Mouse (Mus musculus): ENCODE results near the gene Ndufs8.

DNA sequence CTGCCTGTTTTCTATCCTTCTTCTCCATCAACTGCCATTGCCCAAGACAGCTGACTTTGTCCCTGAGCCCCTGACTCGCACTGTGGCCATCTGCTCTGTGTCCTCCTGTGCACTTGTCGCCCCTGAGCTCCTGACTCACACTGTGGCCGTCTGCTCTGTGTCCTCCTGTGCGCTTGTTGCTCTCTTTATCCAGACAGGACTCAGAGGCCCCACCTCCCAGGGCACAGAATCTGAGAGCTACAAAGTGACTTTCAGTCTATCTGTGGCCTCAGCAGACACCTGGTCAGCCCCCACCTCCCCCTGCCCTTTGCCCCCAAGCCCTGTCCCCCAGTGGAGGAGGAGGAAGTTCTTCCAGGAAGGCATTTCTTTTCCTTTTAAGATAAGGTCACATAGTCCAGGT is 43.2 kb upstream of the Ndufs8 start:
- no peak for TF ChIP-seq CTCF (IDR thresholded peaks at IDR 0.05; ENCODE audit: extremely low read depth, insufficient read depth, low read length)
- no peak for TF ChIP-seq POLR2A (IDR thresholded peaks at IDR 0.05; ENCODE audit: extremely low read depth, insufficient read depth, low read length)
